Mouse (Mus musculus) midbrain, embryonic 16.5 days (tissue): Measurements from ENCODE around the gene Tbcd. TPM values are rescaled to one million over a fixed set of nuclear protein-coding genes. Genes with fewer than 3 reads are reported as not detected.

Experiments used
- ATAC-seq: fragments of 200-750 bp; cut with Nextera tagmentation; 2 replicates; pipeline ENCODE4 v1.8.0; 2017; ENCODE audit warnings: moderate TSS enrichment
- H3K27ac ChIP-seq: fragments of 300-500 bp; sonication (generic); 2 replicates; pipeline ENCODE4 v1.5.1; 2014; ENCODE audit warnings: mild to moderate bottlenecking, low read length, mixed read lengths
- H3K27me3 ChIP-seq: fragments of 300-500 bp; sonication (generic); 2 replicates; pipeline ENCODE4 v1.6.1; 2014; ENCODE audit warnings: low read depth, low read length, mixed read lengths; ENCODE audit not compliant: control insufficient read depth, insufficient read depth
- H3K36me3 ChIP-seq: fragments of 300-500 bp; sonication (generic); 2 replicates; pipeline ENCODE4 v1.6.1; 2014; ENCODE audit warnings: mild to moderate bottlenecking, low read length, moderate library complexity, mixed read lengths; ENCODE audit not compliant: control insufficient read depth, insufficient read depth
- H3K4me1 ChIP-seq: fragments of 300-500 bp; sonication (generic); 2 replicates; pipeline ENCODE4 v1.6.1; 2014; ENCODE audit warnings: mild to moderate bottlenecking, low read length, mixed read lengths; ENCODE audit not compliant: control insufficient read depth, insufficient read depth
- H3K4me2 ChIP-seq: fragments of 300-500 bp; sonication (generic); 2 replicates; pipeline ENCODE4 v1.6.1; 2014; ENCODE audit warnings: mild to moderate bottlenecking, low read length, mixed read lengths
- H3K4me3 ChIP-seq: fragments of 300-500 bp; sonication (generic); 2 replicates; pipeline ENCODE4 v1.5.1; 2014; ENCODE audit warnings: low read depth, mild to moderate bottlenecking, low read length, moderate library complexity, mixed read lengths
- H3K9ac ChIP-seq: fragments of 300-500 bp; sonication (generic); 2 replicates; pipeline ENCODE4 v1.6.1; 2014; ENCODE audit warnings: low read depth, low read length, mixed read lengths
- H3K9me3 ChIP-seq: fragments of 300-500 bp; sonication (generic); replicated peaks from 2 replicates; pipeline ENCODE4 v1.6.1; 2014; ENCODE audit warnings: mild to moderate bottlenecking, low read length, mixed read lengths; ENCODE audit not compliant: control insufficient read depth, poor library complexity, severe bottlenecking
- WGBS: fragments of 180-500 bp; shearing (Covaris S2); extraction: QIAGEN DNeasy Blood & Tissue Kit; methylation state at CpG from one replicate; pipeline ENCODE4 v1.1.7; 2014; 5-methylcytosine and 5-hydroxymethylcytosine counted together
- polyA plus RNA-seq: library from polyadenylated mRNA; unstranded; fragments of >200 nt; fragmentation: Nextera tagmentation; extraction: Ambion mirVana; gene quantifications from 2 replicates; pipeline ENCODE4 v1.2.1, GENCODE M21; 2015

Gene Tbcd
- polyA plus RNA-seq, 1 experiment from 2014 or later: 62.5 TPM

DNA sequence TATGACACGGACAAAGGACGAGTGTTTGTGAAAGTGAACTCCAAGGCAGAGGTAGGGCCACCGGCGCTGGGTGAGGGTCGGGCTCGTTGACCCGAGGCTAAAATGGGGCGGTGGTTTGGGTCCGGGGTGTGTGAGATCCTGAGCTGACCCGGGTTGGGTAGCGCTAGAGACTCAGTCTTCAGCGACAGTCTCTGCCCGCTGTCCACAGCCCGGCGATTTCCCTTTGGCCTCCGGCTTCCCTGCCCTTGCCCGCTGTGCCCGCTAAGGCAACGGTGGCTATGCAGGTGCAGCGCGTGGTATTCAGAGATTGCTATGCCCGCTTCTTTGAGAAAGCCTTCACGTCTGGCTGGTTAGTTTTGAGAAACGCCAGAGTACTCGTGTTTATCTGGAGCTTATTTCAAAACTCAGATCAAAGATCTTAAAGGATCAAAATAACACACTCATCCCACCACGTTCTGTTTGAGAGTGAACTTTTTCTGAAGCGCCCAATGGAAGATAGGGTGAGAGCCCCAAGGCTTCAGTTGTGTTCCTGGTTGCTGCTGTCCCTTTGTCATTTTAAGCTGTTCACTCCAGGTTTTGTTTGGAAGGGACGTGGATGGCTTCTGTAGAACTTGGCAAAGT, 30.1 kb upstream of the Tbcd start:
- under 1% methylated on average over 28 of the region's 28 CpGs for WGBS
- no peak; the same call in none of the 2 replicates for ATAC-seq
- H3K36me3 ChIP-seq: no peaks in the 10 kb centered on the region
- peak overlapping the region; percentile 79 for H3K4me3 ChIP-seq
- H3K4me2 ChIP-seq: peak overlapping the region; percentile 81
- peaks cover 12% of the 10 kb centered on the region for H3K4me1 ChIP-seq
- 0 out of 2 replicates have a peak overlapping the region, but pooled peaks have one; percentile 54 for H3K27ac ChIP-seq
- H3K27me3 ChIP-seq: no peaks in the 10 kb centered on the region
- H3K9me3 ChIP-seq: no peaks in the 10 kb centered on the region
- H3K9ac ChIP-seq: peak overlapping the region; percentile 76

DNA sequence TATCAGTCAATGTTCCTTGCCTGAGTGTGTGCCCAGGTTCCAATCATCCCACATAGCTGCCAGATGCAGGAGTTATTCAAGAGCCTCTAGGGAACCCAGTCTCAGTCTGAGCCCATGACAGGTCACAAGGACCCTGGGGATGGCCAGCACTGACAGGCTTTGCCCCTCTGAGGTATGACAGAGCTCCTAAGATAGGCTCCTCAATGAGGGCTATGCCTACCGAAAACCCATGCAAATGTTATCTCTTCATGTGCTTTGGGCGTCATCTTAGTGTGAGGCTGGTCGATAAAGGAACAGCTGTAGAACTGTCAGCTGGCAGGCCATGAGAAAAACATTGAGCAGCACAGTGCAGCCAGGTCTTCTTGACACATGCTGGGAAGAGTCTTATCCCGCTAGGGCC, 18.4 kb upstream of the Tbcd start:
- Histone ChIP-seq H3K27me3 (no peaks in the 10 kb centered on the region), H3K4me2 (no peak overlapping the region), H3K27ac (no peak overlapping the region), H3K36me3 (peaks cover 6% of the 10 kb centered on the region; the same call in 1 of the 2 replicates), H3K9ac (no peak overlapping the region), H3K9me3 (no peaks in the 10 kb centered on the region), H3K4me3 (no peak overlapping the region), H3K4me1 (peaks cover 8% of the 10 kb centered on the region)
- ATAC-seq: no peak
- WGBS: 85% methylated on average over 4 of the region's 4 CpGs

DNA sequence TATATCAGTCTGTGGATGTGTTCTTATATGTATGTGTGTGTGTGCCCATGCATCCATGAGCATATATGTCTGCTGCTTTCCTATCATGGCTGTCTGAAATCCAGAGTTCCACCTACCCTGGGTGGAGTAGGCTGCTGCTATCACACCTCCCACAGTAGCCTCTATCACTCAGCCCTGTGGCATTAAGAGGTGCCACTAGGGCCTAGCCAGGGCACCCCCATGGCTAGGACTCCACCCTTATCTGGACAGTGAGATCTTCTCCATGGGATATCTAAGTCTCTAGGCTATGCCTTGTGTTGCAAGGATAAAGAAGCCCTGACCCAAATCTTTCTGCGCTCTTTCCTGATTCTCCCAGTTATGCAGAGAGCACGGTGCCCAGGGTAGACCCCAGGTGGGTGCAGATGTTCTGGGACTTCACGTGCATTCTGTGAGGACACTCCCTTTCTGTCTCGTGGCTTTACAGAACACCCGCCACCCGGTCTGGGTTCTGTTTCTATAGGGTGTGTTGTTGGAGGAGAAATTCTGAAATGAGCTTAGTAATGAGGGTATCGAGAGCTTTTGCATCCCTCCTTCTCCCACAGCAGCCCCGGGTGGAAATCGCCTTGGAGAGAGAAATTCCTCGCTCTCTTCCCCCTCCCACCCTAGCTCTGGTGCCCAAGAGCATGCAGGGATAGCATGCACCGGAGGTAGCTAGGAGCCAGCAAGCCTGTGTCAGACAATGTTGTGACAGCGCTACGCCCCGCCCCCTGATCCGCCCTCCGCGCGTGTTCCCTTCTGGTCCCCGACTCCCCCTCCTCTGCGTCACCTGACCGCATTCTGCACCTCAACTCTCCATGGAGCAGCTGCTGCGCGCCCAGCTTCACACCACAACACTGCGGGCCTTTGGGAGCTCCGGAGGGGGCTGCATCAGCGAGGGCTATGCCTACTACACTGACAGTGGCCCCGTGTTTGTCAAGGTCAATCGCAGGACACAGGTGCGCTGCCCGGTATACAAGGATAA, 17.3 kb upstream of the Tbcd start, which contains the start of gene Fn3k:
TSS of gene Fn3k (plus strand) at position 758 of the 1,000 bp plus-strand sequence.
- no peaks in the 10 kb centered on the region for H3K9me3 ChIP-seq
- H3K27me3 ChIP-seq: no peaks in the 10 kb centered on the region
- peak within 1 kb of the TSS; percentile 56 for H3K27ac ChIP-seq
- peaks cover 8% of the 10 kb centered on the region for H3K4me1 ChIP-seq
- peak within 1 kb of the TSS; percentile 78 for H3K4me2 ChIP-seq
- peak; percentile 97 for ATAC-seq
- H3K9ac ChIP-seq: peak within 1 kb of the TSS; percentile 66
- H3K4me3 ChIP-seq: peak within 1 kb of the TSS; percentile 44
- peaks cover 3% of the 10 kb centered on the region; the same call in 1 of the 2 replicates for H3K36me3 ChIP-seq
- WGBS: 5% methylated on average over 30 of the region's 30 CpGs

DNA sequence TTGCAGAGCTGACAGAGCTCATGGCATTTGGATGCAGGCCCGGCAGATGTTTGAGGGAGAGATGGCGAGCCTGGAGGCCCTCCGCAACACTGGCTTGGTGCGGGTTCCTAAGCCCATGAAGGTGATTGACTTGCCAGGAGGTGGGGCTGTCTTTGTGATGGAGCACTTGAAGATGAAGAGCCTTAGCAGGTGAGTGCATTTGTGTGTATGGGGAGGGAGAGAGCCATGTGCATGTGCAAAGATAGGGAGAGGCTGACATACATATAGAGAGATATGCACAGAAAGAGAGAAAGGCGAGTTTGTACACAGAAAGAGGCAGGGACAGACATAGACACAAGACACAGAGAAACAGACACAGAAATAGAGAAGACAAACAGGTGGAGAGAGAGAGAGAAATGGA, 14.5 kb upstream of the Tbcd start:
- Histone ChIP-seq H3K36me3 (no peaks in the 10 kb centered on the region), H3K27me3 (no peaks in the 10 kb centered on the region), H3K4me3 (no peak overlapping the region), H3K9me3 (no peaks in the 10 kb centered on the region), H3K27ac (no peak overlapping the region), H3K9ac (no peak overlapping the region), H3K4me2 (no peak overlapping the region), H3K4me1 (peaks cover 8% of the 10 kb centered on the region)
- ATAC-seq: no peak
- WGBS: 86% methylated on average over 5 of the region's 5 CpGs

DNA sequence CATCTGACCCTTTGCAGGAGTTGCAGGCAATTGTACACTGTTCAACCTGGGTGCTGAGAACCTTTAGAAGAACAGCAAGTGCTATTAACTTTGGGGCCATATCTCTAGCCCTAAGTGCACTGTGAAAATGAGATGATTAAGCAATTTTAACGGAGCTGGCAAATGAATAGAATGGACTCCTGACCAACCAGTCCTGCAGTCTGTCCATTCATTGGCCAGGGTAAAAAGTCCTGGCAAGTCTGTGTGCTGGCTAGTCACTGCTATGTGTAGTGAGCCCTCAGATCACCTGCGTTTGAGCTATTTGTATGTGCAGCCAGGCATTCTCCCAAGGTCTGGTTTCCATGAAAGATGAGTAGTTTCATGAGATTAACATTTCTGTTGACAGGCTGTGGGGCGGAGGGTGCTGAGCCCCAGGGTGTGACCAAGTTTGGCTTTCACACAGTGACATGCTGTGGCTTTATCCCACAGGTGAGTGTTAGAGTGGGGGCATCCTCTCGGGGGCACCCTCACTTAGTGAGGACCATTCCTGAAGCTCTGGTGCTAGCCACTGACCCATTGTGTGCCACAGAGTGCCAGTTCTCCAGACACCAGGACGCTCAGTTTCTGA, 12.0 kb upstream of the Tbcd start:
- no peak overlapping the region for H3K4me2 ChIP-seq
- H3K9ac ChIP-seq: no peak overlapping the region
- WGBS: 67% methylated on average over 5 of the region's 5 CpGs
- no peaks in the 10 kb centered on the region for H3K36me3 ChIP-seq
- no peaks in the 10 kb centered on the region for H3K27me3 ChIP-seq
- ATAC-seq: no peak
- H3K4me3 ChIP-seq: no peak overlapping the region
- H3K27ac ChIP-seq: no peak overlapping the region
- no peaks in the 10 kb centered on the region for H3K4me1 ChIP-seq
- H3K9me3 ChIP-seq: no peaks in the 10 kb centered on the region

DNA sequence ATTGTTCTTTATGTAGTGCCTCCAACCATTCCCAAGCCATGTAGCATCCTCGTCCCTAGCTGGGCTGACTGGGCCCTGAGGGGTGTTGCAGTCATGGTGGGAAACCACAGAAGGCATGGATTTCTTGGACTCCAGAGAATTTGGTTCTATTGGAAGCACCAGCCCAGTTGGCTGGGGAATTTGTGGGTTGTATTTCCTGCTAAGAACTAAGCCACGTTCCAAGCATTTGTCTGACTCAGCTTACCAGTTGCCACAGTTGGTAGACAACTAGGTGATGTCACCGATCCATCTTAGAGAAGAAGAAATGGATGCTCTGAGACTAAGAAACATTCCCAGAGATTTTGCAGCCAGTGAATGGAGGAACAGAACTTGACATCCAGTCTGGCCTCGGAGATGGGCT, 10.1 kb upstream of the Tbcd start:
- Histone ChIP-seq H3K4me3 (no peak overlapping the region), H3K27ac (no peak overlapping the region), H3K9ac (no peak overlapping the region), H3K4me1 (no peaks in the 10 kb centered on the region), H3K9me3 (no peaks in the 10 kb centered on the region), H3K4me2 (no peak overlapping the region), H3K27me3 (no peaks in the 10 kb centered on the region), H3K36me3 (no peaks in the 10 kb centered on the region)
- 87% methylated on average over 4 of the region's 4 CpGs for WGBS
- ATAC-seq: no peak

DNA sequence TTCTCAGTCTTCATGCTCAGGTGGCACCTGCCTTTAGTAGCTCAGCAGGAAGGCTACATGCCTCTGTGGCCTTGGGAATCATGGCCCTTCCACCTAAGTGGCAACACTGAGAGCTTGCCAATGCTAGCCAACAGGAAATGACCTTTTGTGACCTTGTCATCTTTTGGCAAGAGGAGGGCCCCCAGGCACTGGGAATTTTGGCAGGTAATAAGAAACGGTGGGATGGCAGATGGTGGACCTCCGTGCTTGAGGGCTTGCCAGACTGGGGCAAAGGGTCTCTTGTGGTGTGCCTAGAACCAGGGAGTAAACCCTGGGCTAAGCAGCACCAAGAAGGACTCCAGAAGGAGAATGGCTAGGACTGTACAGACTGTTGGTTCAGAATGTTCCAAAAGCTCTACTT, 9.7 kb upstream of the Tbcd start:
- Histone ChIP-seq H3K9ac (no peak overlapping the region), H3K9me3 (no peaks in the 10 kb centered on the region), H3K27ac (no peak overlapping the region), H3K27me3 (no peaks in the 10 kb centered on the region; the same call in 1 of the 2 replicates), H3K4me1 (no peaks in the 10 kb centered on the region), H3K4me2 (no peak overlapping the region), H3K4me3 (no peak overlapping the region), H3K36me3 (no peaks in the 10 kb centered on the region)
- 79% methylated on average over 2 of the region's 2 CpGs for WGBS
- ATAC-seq: no peak

DNA sequence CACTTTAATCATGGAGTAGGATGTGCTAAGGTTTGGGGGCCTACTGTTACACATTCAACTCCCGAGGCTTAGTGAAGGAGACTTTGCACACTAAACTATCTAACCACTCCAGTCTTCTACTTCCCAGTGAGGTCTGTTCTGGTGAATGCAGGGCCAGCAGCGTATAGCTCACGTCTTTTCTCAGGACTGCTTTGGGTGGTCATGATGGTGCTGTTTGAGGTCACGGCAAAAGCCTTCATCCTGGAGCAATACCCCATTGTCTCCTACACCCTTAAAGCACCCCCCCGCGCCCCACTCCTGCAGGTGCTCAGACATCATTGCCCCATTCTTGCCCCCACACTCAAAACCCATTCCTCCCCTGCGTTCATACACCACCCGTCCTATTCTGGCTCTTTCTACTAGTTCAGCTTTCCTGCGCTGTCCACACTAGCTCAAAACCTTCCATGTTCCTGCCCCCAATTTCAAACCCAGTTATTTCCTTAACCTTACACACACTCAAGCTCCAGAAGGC, 478 bp upstream of the Tbcd start:
- H3K36me3 ChIP-seq: peaks cover 5% of the 10 kb centered on the region; the same call in 1 of the 2 replicates
- H3K4me3 ChIP-seq: peak overlapping the region; percentile 88
- H3K9ac ChIP-seq: peak overlapping the region; percentile 77
- 18% methylated on average over 9 of the region's 9 CpGs for WGBS
- ATAC-seq: peak; percentile 52; the same call in 1 of the 2 replicates
- peaks cover 18% of the 10 kb centered on the region for H3K4me1 ChIP-seq
- peak overlapping the region; percentile 77 for H3K4me2 ChIP-seq
- peak overlapping the region; percentile 90 for H3K27ac ChIP-seq
- H3K9me3 ChIP-seq: no peaks in the 10 kb centered on the region
- H3K27me3 ChIP-seq: no peaks in the 10 kb centered on the region; the same call in 1 of the 2 replicates
